Mouse (Mus musculus) small intestine, adult 2 months (tissue): ENCODE results near the gene Smtnl2. TPM values are rescaled to one million over a fixed set of nuclear protein-coding genes. Genes with fewer than 3 reads are reported as not detected.

Experiments used
- H3K27ac ChIP-seq: fragments of 200-500 bp; 2 replicates; pipeline ENCODE4 v1.5.1; 2012; ENCODE audit warnings: low read depth, low read length, control low read depth, inconsistent platforms; ENCODE audit not compliant: insufficient read depth
- H3K27me3 ChIP-seq: fragments of 200-500 bp; 2 replicates; pipeline ENCODE4 v1.6.1; 2012; ENCODE audit warnings: mild to moderate bottlenecking, moderate library complexity, low read length, inconsistent platforms; ENCODE audit not compliant: control insufficient read depth, insufficient read depth
- H3K36me3 ChIP-seq: fragments of 200-500 bp; 2 replicates; pipeline ENCODE4 v1.6.1; 2012; ENCODE audit warnings: mild to moderate bottlenecking, low read length, control low read depth, inconsistent platforms; ENCODE audit not compliant: control insufficient read depth, insufficient read depth
- H3K4me1 ChIP-seq: fragments of 200-500 bp; 2 replicates; pipeline ENCODE4 v1.6.1; 2012; ENCODE audit warnings: low read length, inconsistent platforms, mixed read lengths; ENCODE audit not compliant: control insufficient read depth, insufficient read depth, insufficient read length
- H3K4me3 ChIP-seq: fragments of 200-500 bp; 2 replicates; pipeline ENCODE4 v1.5.1; 2012; ENCODE audit warnings: low read depth, mild to moderate bottlenecking, control low read depth, inconsistent platforms, low read length, moderate library complexity
- CTCF ChIP-seq: fragments of 200-500 bp; IDR thresholded peaks from 2 replicates; pipeline ENCODE4 v1.5.1; 2012; ENCODE audit warnings: low read depth, mild to moderate bottlenecking, control low read depth, inconsistent platforms, low read length, moderate library complexity, mixed read lengths; ENCODE audit not compliant: insufficient replicate concordance, insufficient read length; ENCODE audit errors: extremely low read depth
- POLR2A ChIP-seq: fragments of 200-500 bp; IDR thresholded peaks from 2 replicates; pipeline ENCODE4 v1.6.1; 2012; ENCODE audit warnings: low read depth, mild to moderate bottlenecking, control low read depth, inconsistent platforms, low read length, moderate library complexity
- WGBS: fragments of 180-500 bp; shearing (Covaris S2); methylation state at CpG from one replicate; pipeline ENCODE4 v1.1.7; 2018; 5-methylcytosine and 5-hydroxymethylcytosine counted together
- polyA plus RNA-seq: library from polyadenylated mRNA; depleted of rRNA; stranded (reverse); fragments of >200 nt; gene quantifications from 2 replicates; pipeline ENCODE4 v1.2.3, GENCODE M21; 2012

Smtnl2 gene
- polyA plus RNA-seq, 1 experiment = 2.9 TPM

DNA sequence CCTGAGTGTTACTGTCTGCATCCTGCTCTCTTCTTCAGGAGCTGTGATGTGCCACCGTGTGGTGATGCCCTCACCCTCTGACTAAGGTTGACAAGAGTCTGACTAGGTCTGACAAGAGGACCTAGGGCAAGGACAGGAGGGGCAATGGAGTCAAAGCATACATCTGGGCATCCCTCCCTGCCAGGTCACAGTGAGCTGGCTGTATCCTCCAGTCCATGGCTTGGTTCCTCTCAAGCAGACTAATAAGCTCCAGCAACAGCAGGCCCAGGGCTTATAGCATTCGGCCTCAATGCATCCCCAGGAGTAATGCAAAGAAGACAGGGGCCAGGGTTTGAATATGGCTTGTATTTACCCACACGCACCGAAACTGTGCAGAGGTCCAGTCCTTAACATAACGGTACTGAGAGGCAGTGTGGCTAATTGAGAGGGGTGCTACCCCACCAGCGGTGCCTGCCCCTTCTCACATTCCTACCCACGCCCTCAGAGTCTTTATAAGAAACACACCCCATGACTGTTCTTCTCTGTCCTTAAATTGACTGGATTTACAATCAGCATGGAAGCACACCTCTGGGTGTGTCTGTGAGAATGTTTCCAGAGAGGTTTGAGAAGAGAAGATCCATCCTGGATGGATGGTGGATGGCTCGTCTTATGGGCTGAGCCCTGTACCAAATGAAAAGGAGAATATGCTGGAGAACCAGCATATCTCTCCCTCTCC, 13.5 kb downstream of the Smtnl2 start:
- H3K27ac ChIP-seq = no peak overlapping the region
- no peak overlapping the region for H3K4me3 ChIP-seq
- WGBS = 91% methylated on average over 8 of the region's 8 CpGs
- no peaks in the 10 kb centered on the region for H3K27me3 ChIP-seq
- TF ChIP-seq POLR2A (no peak), CTCF (no peak)
- H3K4me1 ChIP-seq = no peaks in the 10 kb centered on the region
- no peaks in the 10 kb centered on the region for H3K36me3 ChIP-seq

DNA sequence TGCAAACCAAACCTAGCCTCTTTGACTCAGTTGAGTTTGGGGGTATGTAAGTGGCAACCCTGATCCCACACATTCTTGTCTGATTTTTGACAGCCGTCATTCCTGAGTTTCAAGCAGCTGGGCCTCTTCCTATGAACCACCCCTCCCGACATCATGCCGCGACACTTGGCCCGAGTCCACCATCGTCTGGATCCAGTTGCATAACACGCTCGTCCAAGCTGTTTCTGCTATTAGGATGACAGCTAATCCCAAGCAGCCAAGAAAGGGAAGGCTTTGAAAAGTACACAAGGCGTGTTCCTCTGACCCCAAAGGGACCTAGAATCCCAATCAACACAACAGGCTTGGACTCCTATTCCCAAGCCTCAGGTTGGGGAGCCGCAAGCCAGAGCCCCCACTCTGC, 14.4 kb downstream of the Smtnl2 start:
- WGBS = 34% methylated on average over 10 of the region's 10 CpGs
- Histone ChIP-seq H3K36me3 (no peaks in the 10 kb centered on the region), H3K4me3 (no peak overlapping the region), H3K27ac (peak overlapping the region; percentile 29; the same call in 1 of the 2 replicates), H3K27me3 (no peaks in the 10 kb centered on the region), H3K4me1 (no peaks in the 10 kb centered on the region)
- TF ChIP-seq POLR2A = no peak
- no peak for TF ChIP-seq CTCF

DNA sequence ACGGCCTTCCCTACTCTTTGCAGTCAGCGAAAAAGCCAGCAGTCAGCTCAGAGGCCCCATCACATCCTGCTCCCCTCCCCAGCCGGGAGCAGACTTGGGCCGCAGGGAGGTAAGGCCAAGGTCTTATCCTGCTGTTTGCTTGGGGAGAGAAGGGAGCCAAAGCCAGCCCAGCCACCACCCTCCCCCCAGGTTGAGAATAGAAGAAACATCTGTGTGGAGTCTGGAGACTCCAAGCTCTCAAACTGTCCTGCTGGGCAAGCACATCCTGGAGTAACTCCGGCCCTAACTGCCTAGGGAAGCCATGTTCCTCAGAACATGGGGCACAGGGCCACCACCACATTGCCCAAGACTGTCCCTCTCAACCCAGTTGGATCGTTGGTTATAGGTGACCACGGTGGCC, 14.9 kb downstream of the Smtnl2 start:
- Histone ChIP-seq H3K4me3 (no peak overlapping the region), H3K4me1 (no peaks in the 10 kb centered on the region), H3K36me3 (no peaks in the 10 kb centered on the region), H3K27me3 (no peaks in the 10 kb centered on the region), H3K27ac (no peak overlapping the region)
- WGBS = 76% methylated on average over 7 of the region's 7 CpGs
- TF ChIP-seq POLR2A (no peak), CTCF (no peak)

DNA sequence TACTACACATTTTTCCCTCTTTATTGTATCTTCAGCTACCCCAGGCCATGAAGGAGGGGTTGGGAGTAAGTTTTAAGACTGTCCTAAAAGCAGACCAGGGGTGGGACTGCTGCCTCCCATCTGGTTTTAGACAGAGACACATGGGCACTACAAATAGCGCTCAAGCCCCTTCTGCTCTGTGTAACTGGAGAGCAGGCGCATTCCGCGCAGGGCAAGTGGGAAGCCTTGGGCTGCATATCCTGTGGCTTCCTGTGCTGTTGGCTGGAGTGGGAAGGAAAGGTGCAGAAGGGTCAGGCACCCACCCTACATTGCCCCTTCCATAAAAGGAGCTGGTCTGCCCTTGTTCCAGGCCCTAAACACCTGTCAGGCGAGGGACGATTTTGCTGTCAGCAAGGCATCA, 15.9 kb downstream of the Smtnl2 start:
- Histone ChIP-seq H3K36me3 (no peaks in the 10 kb centered on the region), H3K4me1 (no peaks in the 10 kb centered on the region), H3K27ac (no peak overlapping the region), H3K27me3 (no peaks in the 10 kb centered on the region), H3K4me3 (no peak overlapping the region)
- TF ChIP-seq CTCF (no peak), POLR2A (no peak)
- WGBS = 90% methylated on average over 6 of the region's 6 CpGs

DNA sequence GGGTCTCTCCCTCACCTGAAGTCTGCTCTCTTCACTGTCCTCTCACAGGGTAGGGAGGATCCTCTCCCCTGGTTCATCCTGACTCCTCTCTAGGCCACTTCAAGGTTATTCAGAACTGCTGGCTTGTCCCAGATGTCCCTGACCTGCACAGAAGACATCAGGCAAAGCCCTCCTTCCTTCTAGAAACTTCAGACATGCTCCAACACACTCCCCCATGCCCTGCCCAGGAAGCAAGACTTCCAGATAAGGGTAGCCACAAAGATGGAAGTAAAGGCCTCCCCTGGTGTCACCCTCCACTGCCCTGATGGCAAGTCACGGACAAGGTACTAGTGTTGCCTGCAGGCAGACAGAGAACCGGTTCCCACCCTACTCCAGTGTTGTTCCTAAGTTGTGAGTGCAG, 16.8 kb downstream of the Smtnl2 start:
- 87% methylated on average over 2 of the region's 2 CpGs for WGBS
- Histone ChIP-seq H3K27ac (no peak overlapping the region), H3K4me3 (no peak overlapping the region), H3K27me3 (no peaks in the 10 kb centered on the region), H3K4me1 (no peaks in the 10 kb centered on the region), H3K36me3 (no peaks in the 10 kb centered on the region)
- TF ChIP-seq POLR2A = no peak
- no peak for TF ChIP-seq CTCF

DNA sequence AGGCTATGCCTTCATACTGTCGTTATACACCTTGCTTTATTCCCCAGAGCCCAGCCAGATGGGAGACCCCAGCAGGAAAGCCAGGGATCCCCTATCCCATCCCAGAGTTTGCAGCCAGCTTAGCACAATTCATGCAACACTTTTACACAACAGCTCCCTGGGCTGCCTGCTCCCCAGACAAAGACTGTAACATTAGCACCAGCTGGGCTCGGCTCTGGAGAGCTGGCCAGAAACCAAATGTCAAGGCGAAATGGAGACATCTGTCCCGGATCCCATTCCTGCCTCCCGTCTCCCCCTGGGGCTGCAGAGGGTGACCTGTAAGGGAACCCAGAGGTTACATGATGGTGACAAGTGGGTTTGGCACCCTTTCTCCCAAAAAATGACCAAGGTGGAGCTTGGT, 17.8 kb downstream of the Smtnl2 start:
- Histone ChIP-seq H3K4me1 (no peaks in the 10 kb centered on the region), H3K27ac (no peak overlapping the region), H3K27me3 (no peaks in the 10 kb centered on the region), H3K36me3 (no peaks in the 10 kb centered on the region), H3K4me3 (no peak overlapping the region)
- TF ChIP-seq CTCF = no peak
- no peak for TF ChIP-seq POLR2A
- 64% methylated on average over 5 of the region's 5 CpGs for WGBS

DNA sequence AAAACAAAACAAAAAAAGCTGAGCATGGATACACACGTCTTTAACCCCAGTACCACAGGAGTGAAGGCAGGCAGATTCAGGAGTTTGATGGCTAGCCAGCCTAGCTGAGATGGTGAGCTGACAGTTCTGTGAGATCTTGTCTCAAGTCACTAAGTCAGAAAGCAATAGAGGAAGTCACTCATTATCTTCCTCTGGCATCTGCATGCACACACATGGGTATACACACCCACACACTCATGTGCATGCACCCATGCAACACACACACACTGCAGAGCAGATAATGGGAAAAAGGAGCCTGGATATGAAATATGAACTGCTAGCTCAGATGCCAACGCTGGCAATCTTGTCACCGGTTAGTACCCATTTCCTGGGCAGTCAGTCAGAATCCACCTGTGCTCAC, 18.3 kb downstream of the Smtnl2 start:
- H3K27me3 ChIP-seq = no peaks in the 10 kb centered on the region
- TF ChIP-seq POLR2A (no peak), CTCF (no peak)
- H3K27ac ChIP-seq = no peak overlapping the region
- H3K4me1 ChIP-seq = no peaks in the 10 kb centered on the region
- no peak overlapping the region for H3K4me3 ChIP-seq
- 87% methylated on average over 3 of the region's 3 CpGs for WGBS
- H3K36me3 ChIP-seq = no peaks in the 10 kb centered on the region

DNA sequence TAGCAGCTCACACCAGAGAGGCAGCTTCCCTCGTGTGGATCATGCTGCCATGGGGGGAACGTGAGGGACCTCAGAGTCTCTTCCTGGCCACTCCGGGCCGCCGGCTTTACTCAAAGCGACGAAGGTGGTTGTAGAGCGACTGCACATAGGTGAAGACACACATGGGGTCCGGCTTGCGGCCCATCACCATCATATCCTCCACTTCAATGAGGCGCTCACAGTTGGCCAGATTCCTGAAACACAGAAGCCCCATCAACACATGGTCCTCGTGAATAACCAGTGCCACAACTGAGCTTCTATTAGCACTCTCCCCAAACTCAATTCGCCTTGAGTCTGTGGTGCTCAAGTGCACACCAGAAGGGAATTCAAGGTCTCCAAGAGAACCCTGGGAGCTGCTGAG, 20.3 kb downstream of the Smtnl2 start:
- H3K36me3 ChIP-seq = no peaks in the 10 kb centered on the region
- H3K27ac ChIP-seq = no peak overlapping the region
- no peak for TF ChIP-seq POLR2A
- no peak for TF ChIP-seq CTCF
- H3K27me3 ChIP-seq = no peaks in the 10 kb centered on the region
- no peaks in the 10 kb centered on the region for H3K4me1 ChIP-seq
- WGBS = 93% methylated on average over 13 of the region's 13 CpGs
- no peak overlapping the region for H3K4me3 ChIP-seq
